In the genomic region with DNA sequence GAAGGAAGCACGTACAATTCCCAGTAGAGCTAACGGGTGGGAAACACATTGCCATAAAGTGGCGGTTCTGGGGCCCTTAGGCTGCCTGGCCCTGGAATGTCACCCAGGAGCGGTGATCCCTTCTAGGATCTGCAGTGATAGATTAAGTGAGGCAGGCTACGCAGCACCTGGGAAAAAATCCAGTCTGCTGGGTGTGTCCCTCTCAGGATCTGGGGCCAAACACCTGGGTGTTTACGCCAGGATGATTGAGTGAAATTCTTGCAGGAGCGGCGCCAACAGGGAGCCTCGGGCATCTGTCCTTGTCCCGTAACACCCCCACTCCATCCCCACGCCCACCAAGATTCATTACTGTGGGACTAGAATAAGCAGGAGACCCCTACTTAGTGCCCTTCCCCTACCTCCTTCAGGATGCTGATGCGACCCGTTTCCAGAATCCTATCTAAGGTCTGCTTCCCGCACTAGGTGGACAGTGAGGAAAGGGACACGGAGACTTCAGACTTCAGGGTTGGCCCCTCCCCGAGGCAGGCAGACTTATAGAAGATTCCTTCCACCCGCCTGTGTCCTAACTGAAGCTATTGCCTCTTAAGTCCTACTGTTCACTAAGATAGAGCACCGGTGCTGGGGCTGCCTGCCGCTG, we compare ENCODE assay signal across 7 mouse cellular contexts. TPM values are rescaled to one million over a fixed set of nuclear protein-coding genes. Genes with fewer than 3 reads are reported as not detected.
DNase-seq lines count a peak whose midpoint lies in the region; ATAC-seq lines count a peak whose summit lies in the region.

No protein-coding gene starts in this region.

- 3% methylated on average over 19 of the region's 19 CpGs for WGBS in neural tube, embryonic 11.5 days
- WGBS in heart, embryonic 15.5 days: 7% methylated on average over 19 of the region's 19 CpGs
- WGBS in liver, embryonic 15.5 days (ENCODE audit: insufficient replicate concordance): 8% methylated on average over 19 of the region's 19 CpGs

- no peaks in the 10 kb centered on the region for H3K9me3 ChIP-seq in neural tube, embryonic 11.5 days (ENCODE audit: control insufficient read depth, low read length)
- H3K9me3 ChIP-seq in heart, embryonic 15.5 days (replicated peaks): no peaks in the 10 kb centered on the region
- H3K9me3 ChIP-seq in liver, embryonic 15.5 days (replicated peaks): no peaks in the 10 kb centered on the region

- peak overlapping the region; percentile 22 for H3K4me3 ChIP-seq in neural tube, embryonic 11.5 days (ENCODE audit: low read depth, low read length)
- H3K4me3 ChIP-seq in heart, embryonic 15.5 days: peak overlapping the region; percentile 45
- H3K4me3 ChIP-seq in liver, embryonic 15.5 days (replicated peaks): no peak overlapping the region

- peaks cover 79% of the 10 kb centered on the region for H3K4me1 ChIP-seq in neural tube, embryonic 11.5 days (ENCODE audit: control insufficient read depth, insufficient read depth, low read length)
- H3K4me1 ChIP-seq in heart, embryonic 15.5 days (replicated peaks): peaks cover 24% of the 10 kb centered on the region
- H3K4me1 ChIP-seq in liver, embryonic 15.5 days (replicated peaks): peaks cover 16% of the 10 kb centered on the region

- H3K27ac ChIP-seq in neural tube, embryonic 11.5 days (ENCODE audit: low read depth, low read length): peak overlapping the region; percentile 87
- H3K27ac ChIP-seq in heart, embryonic 15.5 days: no peak overlapping the region
- H3K27ac ChIP-seq in liver, embryonic 15.5 days (replicated peaks): no peak overlapping the region

- peak overlapping the region; percentile 35 for H3K9ac ChIP-seq in neural tube, embryonic 11.5 days (ENCODE audit: low read length)
- H3K9ac ChIP-seq in heart, embryonic 15.5 days: 0 out of 2 replicates have a peak overlapping the region, but pooled peaks have one; percentile 30
- no peak overlapping the region for H3K9ac ChIP-seq in liver, embryonic 15.5 days

- ATAC-seq in neural tube, embryonic 11.5 days (ENCODE audit: insufficient read depth, low FRiP score, low TSS enrichment): no peak
- peak; percentile 10; the same call in 1 of the 2 replicates for ATAC-seq in heart, embryonic 15.5 days (replicated peaks; ENCODE audit: insufficient number of reproducible peaks, insufficient read depth, low FRiP score, low read depth)
- ATAC-seq in liver, embryonic 15.5 days (ENCODE audit: insufficient read depth): no peak
- no peak for ATAC-seq in inflammation-experienced regulatory T-cells, adult 6 months

- no peaks in the 10 kb centered on the region for H3K27me3 ChIP-seq in neural tube, embryonic 11.5 days (ENCODE audit: control insufficient read depth, insufficient read depth, low read length)
- peaks cover 42% of the 10 kb centered on the region for H3K27me3 ChIP-seq in heart, embryonic 15.5 days
- peaks cover 69% of the 10 kb centered on the region for H3K27me3 ChIP-seq in liver, embryonic 15.5 days

- no peak for DNase-seq in neural tube, embryonic 11.5 days (ENCODE audit: low spot score)
- DNase-seq in neural tube, embryonic 10.5 days (ENCODE audit: extremely low spot score, low spot score): no peak
- DNase-seq in thymus, postnatal 10 days (ENCODE audit: low spot score in 2 of 2): no peak
- DNase-seq in urinary bladder, postnatal 36 days (ENCODE audit: low spot score in 2 of 2): no peak

- peak overlapping the region; percentile 59 for H3K4me2 ChIP-seq in neural tube, embryonic 11.5 days (ENCODE audit: low read depth)
- H3K4me2 ChIP-seq in heart, embryonic 15.5 days: peak overlapping the region; percentile 74
- H3K4me2 ChIP-seq in liver, embryonic 15.5 days: peak overlapping the region; percentile 41

- peaks cover 2% of the 10 kb centered on the region; the same call in 1 of the 2 replicates for H3K36me3 ChIP-seq in neural tube, embryonic 11.5 days (ENCODE audit: control insufficient read depth, insufficient read depth, low read length)
- no peaks in the 10 kb centered on the region for H3K36me3 ChIP-seq in heart, embryonic 15.5 days
- H3K36me3 ChIP-seq in liver, embryonic 15.5 days (replicated peaks): no peaks in the 10 kb centered on the region

RNA-seq across cellular contexts. Expression of a gene that starts 23.6 kb away (rescaled TPM):
- 48.9 and 50.1 TPM in 2 replicates for polyA plus RNA-seq in neural tube, embryonic 11.5 days (2014; fragmentation: Nextera tagmentation; extraction: Ambion mirVana)
- polyA plus RNA-seq in heart, embryonic 15.5 days (2015; fragmentation: Nextera tagmentation; extraction: Ambion mirVana): 3.3 and 5.9 TPM in 2 replicates
- polyA plus RNA-seq in liver, embryonic 15.5 days (2015; fragmentation: Nextera tagmentation; extraction: Ambion mirVana): 0.17 and 0.23 TPM in 2 replicates
- polyA plus RNA-seq in inflammation-experienced regulatory T-cells, adult 6 months (2017; shearing (Covaris generic)): not detected
